Mouse (Mus musculus): ENCODE measurements around the gene Lca5l.

Gene Lca5l

GRCm38 (mm10) chr16:96151551-96151950, 40.5 kb downstream of the Lca5l start:
- no peak for TF ChIP-seq GATA4 (IDR thresholded peaks at IDR 0.05; ENCODE audit: insufficient replicate concordance, low read length)

GRCm38 (mm10) chr16:96150995-96151394, 41.1 kb downstream of the Lca5l start:
- no peak for TF ChIP-seq GATA4 (IDR thresholded peaks at IDR 0.05; ENCODE audit: insufficient replicate concordance, low read length)

- TF ChIP-seq GATA4 (IDR thresholded peaks at IDR 0.05; ENCODE audit: insufficient replicate concordance, low read length): no peak
Measured at GRCm38 (mm10) chr16:96149311-96149710, 42.8 kb downstream of the Lca5l start.

GRCm38 (mm10) chr16:96148834-96149233, 43.2 kb downstream of the Lca5l start:
- no peak for TF ChIP-seq GATA4 (IDR thresholded peaks at IDR 0.05; ENCODE audit: insufficient replicate concordance, low read length)

GRCm38 (mm10) chr16:96145814-96146213, 46.3 kb downstream of the Lca5l start:
- TF ChIP-seq GATA4 (IDR thresholded peaks at IDR 0.05; ENCODE audit: insufficient replicate concordance, low read length): no peak

- TF ChIP-seq GATA4 (IDR thresholded peaks at IDR 0.05; ENCODE audit: insufficient replicate concordance, low read length): peak; percentile 81; the same call in 1 of the 2 replicates
Measured at GRCm38 (mm10) chr16:96145110-96145800, 46.8 kb downstream of the Lca5l start, which contains the start of gene Wrb. Gene Wrb (plus strand): TSS chr16:96145407.

- no peak for TF ChIP-seq GATA4 (IDR thresholded peaks at IDR 0.05; ENCODE audit: insufficient replicate concordance, low read length)
Measured at GRCm38 (mm10) chr16:96128466-96128865, 63.6 kb downstream of the Lca5l start.

GRCm38 (mm10) chr16:96127657-96128344, 64.3 kb downstream of the Lca5l start, which contains the start of gene Hmgn1:
Gene Hmgn1 (minus strand): TSS chr16:96127729.
- peak; percentile 76; the same call in 1 of the 2 replicates for TF ChIP-seq GATA4 (IDR thresholded peaks at IDR 0.05; ENCODE audit: insufficient replicate concordance, low read length)

- TF ChIP-seq GATA4 (IDR thresholded peaks at IDR 0.05; ENCODE audit: insufficient replicate concordance, low read length): no peak
Measured at GRCm38 (mm10) chr16:96127288-96127656, 64.8 kb downstream of the Lca5l start.

- TF ChIP-seq GATA4 (IDR thresholded peaks at IDR 0.05; ENCODE audit: insufficient replicate concordance, low read length): no peak
Measured at GRCm38 (mm10) chr16:96126684-96127171, 65.3 kb downstream of the Lca5l start.

GRCm38 (mm10) chr16:96120022-96120623, 71.9 kb downstream of the Lca5l start:
- no peak for TF ChIP-seq GATA4 (IDR thresholded peaks at IDR 0.05; ENCODE audit: insufficient replicate concordance, low read length)

- no peak for TF ChIP-seq GATA4 (IDR thresholded peaks at IDR 0.05; ENCODE audit: insufficient replicate concordance, low read length)
Measured at GRCm38 (mm10) chr16:96114729-96115128, 77.3 kb downstream of the Lca5l start.

GRCm38 (mm10) chr16:96112769-96113168, 79.3 kb downstream of the Lca5l start:
- no peak for TF ChIP-seq GATA4 (IDR thresholded peaks at IDR 0.05; ENCODE audit: insufficient replicate concordance, low read length)

- TF ChIP-seq GATA4 (IDR thresholded peaks at IDR 0.05; ENCODE audit: insufficient replicate concordance, low read length): no peak
Measured at GRCm38 (mm10) chr16:96110655-96111345, 81.3 kb downstream of the Lca5l start.

- TF ChIP-seq GATA4 (IDR thresholded peaks at IDR 0.05; ENCODE audit: insufficient replicate concordance, low read length): no peak
Measured at GRCm38 (mm10) chr16:96109673-96110072, 82.4 kb downstream of the Lca5l start.

Measured in liver, adult (tissue).